Mouse (Mus musculus) spleen, adult 12 weeks (tissue): ENCODE results near the gene Slc10a3.
"Not testable (repeated sequence)": the region's sequence is repeated elsewhere in the genome, so short reads cannot be mapped to it uniquely, and the experiment has no call there.

ENCODE experiments used
- DNase-seq: peaks from one replicate; pipeline ENCODE4 v3.0.0; 2022; ENCODE audit warnings: low spot score

Gene Slc10a3

DNA sequence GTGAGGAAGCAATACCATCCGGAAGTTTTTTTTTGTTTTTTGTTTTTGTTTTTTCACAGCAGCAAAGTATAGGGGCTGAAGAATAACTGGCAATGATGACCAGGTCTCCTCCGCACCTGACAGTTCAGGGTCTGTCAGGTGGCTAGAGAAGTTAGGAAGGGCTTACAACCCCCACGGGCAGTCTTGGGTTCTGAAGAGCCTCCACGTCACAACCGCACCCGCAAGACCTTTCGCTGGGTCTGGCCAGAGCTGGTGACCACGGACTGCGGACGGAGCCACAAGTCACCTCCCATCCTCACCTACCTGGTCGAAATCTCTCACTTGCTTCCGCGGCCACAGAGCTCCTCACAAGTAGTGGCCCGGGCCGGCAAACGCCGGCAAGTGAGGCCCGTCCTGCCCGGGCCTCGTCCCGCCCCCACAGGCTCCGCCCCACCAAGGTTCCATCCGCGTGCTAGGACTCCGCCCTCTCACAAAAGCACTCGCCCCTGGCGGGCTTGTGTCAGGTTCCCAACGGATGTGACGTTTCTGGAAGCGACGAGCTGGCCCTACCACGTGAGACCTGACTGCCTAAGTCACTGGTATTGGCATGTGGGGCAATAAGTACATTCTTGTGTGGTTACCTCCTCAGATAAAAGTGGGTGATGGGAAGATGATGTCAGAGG lies at the start of gene Slc10a3, which contains the start of gene Ubl4a:
Slc10a3 (minus strand) TSS at position 462 of the 662 bp plus-strand sequence.
Ubl4a (minus strand) TSS at position 331 of the 662 bp plus-strand sequence.
- DNase-seq: peak; percentile 78

DNA sequence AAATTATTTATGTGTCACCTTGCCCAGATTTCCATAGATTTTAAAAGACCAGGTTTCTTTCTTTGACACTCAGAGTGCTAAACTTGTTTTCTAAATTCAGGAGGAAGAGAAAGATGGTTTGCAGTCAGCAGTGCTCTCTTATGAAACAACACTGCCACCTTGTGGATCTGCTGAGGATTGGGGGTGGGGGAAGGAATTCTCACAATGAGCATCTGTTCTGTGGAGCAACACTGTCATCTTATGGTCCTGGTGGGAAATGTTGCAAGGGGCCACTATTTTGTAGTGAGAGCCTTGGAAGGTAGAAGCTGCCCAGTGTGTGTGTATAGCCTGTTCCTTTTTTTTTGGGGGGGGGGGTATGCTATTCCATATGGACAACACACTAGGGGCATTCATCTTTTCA lies 40.2 kb upstream of the Slc10a3 start:
- DNase-seq: peak; percentile 34

DNA sequence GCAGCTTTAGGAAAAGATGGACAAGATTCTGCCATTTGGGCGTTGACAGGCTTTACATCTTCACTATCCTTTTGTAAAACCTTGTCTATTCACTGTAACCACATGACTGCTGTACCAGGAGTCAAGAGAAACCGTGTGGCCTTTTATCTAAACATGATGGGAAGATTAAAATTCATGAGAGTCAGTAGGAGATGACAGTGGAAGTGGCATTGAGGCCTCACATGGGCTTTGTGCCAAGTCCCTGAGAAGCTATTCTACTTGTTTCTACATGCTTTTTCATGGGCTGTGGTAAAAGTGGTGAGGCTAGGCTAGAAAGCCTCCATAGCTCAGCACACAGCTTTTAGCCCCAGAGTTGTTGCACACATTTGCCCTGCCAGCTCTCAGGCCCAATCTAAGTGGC lies 35.2 kb upstream of the Slc10a3 start:
- DNase-seq: no peak

DNA sequence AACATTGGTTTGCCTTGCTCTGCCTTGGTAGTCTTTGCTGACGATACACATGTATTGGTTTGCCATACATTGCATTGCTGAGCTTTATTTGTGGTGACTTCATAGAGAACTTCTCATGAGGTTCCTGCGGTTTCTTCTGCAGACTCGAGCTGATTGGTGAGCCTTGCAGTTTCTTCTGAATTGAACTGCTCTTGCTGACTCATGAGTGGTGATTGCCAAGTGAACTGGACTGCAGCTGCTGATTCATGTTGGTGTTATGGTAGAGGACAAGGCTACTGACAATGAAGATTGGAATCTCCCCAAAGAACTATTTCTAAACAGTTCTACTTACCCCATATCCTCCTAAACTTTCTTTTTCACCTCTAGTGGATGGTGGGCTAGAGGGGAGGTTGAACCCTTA lies 27.0 kb upstream of the Slc10a3 start:
- no peak for DNase-seq

DNA sequence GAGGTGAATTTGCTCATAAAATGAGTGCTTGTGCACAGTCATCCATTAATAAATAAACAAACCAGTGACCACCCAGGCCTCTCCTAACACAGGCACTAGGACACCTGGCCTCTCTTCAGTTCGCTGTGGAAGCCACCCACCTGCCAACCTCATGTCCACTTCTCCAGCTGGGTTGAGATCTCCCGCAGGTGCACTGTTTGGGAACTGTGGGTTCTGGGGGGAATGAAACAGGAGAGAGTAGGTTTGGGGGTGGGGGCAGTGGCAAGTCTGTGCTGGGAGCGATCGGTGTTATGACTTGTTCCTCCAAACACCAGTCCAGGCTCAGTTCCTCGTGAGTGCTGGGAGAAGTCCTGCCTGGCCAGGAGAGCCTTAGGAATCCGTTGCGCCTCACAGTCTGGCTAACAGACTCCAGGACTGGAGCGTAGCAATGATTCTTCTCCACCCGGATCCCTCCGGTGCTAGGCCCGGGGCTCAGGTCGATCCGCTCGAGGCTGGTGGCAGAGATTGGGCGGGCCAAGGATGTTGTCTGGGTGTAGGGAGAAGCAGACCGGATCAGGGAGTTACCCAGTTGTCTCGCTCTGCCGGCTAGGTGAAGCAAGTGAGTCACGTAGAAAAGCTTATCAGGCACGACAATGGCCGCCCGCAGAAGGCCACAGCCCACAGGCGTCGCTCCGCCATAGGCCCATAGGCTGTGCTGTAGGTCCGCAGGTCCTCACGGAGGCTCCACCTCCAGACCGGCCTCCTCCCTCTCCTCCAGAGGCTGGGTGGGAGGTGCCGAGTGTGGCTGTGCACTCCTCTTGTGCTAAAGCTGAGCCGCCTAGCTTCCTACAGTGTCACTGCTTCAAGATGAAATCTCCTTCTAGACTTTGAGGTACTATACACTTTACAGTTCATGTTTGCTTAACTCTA lies 19.6 kb upstream of the Slc10a3 start, which contains the start of the genes Fam3a and Ikbkg:
Fam3a (minus strand) TSS at position 738 of the 909 bp plus-strand sequence.
Ikbkg (plus strand) TSS at position 756 of the 909 bp plus-strand sequence.
- peak; percentile 73 for DNase-seq

DNA sequence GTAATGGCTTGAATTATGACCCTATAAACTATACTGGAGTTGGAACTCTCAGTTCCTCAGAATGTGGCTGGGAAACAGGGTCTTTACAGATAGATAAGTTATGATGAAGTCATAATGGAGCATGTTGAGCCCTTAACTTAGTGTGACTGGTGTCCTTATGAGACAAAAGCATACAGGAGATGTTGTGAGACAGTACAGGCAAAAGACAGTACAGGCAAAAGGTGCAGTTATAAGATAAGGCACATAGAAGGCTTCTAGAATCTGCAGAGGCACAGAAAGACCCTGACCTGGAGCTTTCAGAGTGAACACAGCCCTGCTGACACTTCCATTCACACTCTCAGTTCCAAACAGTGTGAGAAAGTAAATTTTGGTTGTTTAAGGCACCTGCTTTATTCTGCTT lies 15.0 kb upstream of the Slc10a3 start:
- no peak for DNase-seq

DNA sequence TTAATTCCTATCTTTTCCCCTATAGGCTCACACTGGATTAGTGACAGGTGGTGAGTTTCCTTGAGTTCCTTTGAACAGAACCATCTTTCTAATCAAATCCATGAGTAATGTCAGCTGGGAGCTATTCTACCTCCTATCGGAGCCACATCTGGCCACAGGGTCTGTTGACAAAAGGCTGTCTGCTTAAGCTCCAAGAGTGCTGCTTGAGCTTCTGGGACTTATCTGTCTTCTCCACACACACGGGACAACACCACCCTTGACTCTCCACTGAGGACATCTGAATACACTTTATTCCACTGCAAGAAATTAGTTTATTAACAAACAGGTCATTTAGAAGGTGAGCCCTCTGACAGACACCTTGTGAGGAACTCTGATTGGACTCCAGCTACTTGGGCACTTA lies 11.3 kb upstream of the Slc10a3 start:
- no peak for DNase-seq

DNA sequence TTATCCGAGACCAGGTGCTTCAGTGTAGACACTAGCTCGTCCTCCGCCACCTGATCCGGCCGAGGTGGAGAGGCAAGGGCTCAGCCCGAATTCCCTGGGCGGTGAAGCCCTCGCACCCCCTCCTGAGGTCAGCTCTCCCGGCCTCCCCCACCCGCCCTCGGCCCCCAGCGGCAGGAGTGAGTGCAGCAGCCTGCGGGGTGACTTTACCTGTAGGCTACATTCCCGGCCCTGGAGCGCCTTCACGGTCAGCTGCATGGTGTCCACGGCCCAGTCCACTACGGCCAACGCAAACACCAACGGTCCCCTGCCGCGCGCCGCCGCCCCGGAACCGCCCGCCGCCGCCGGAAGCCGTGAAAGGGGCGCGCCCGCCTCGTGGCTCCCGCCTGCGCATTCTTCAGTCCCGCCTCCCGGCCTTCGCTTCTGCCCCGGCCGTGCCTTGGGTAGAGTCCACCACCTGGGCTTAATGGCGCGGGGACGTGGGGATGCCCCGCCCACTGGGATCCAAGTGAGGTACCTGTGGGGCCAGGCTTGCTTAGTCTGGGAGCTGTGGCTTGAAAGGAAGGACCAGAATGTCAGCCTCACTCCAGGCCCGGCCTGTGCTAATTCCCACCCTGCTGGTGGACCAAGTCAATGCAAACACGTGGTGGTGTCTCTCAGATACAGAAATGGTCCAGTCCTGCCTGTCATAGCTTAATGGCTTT lies 4.8 kb downstream of the Slc10a3 start:
- peak; percentile 59 for DNase-seq

DNA sequence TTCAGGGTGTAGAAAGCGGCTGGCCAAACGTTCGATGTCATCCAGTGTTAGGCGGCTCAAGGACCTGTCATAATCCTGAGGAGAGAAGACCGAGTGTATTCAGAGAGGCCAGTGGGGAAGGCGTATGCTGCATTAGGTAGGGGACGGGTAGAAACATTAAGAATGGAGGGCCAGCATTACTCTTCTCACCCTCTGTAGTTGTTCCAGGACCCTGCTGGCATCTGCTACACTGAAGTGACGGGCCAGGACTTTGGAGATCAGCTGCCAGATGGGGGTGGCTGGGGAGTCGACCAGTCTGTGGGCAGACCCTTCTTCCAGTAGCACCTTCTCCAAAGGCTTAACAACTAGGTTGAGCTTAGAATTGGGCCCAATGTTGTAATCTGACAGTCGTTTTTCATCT lies 5.6 kb downstream of the Slc10a3 start:
- no peak for DNase-seq

DNA sequence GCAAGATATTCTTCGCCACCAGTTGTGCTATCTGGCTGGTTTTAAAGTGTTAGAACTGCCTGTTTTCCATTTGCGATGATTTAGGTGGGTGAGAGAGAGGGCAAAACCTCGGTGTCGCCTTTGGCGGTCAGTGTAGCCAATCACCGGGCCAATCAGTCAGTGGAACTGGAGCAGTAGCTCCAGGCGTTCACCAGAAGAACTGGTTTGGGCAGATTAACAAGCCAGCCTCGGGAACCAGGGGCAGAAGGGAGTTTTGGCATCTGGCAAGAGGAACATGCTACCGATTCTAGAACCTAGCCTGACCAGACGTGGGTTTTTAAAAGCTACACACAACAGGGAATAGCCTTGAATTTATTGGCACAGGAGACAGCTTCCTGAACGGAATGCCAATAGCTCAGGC lies 14.0 kb downstream of the Slc10a3 start:
- DNase-seq: no peak

DNA sequence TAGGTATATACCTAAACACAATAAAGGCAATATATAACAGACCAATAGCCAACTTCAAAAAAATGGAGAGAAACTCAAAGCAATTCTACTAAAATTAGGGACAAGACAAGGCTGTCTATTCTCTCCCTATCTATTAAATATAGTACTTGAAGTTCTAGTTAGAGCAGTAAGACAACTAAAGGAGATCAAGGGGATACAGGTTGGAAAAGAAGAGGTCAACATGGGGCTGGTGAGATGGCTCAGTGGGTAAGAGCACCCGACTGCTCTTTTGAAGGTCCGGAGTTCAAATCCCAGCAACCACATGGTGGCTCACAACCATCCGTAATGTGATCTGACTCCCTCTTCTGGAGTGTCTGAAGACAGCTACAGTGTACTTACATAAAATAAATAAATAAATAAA lies 16.1 kb downstream of the Slc10a3 start:
- DNase-seq: not testable (repeated sequence)

DNA sequence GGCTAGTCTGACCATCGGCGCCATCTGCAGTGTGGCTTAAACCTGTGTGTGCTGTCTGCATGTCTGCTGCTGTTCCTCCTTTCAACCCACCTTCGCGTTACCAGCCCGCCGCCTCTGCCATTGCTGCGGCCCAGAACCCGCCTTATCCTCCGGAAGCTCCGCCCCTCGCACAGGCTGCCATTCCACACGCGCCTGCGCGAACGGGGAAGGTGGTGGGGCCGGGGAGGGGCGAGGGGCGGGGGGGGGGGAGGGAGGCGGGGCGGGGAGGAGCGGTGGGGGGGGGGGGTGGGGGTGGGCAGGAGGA lies 19.7 kb downstream of the Slc10a3 start, which contains the start of gene Lage3:
Lage3 (minus strand) TSS at position 152 of the 304 bp plus-strand sequence.
- peak; percentile 42 for DNase-seq

DNA sequence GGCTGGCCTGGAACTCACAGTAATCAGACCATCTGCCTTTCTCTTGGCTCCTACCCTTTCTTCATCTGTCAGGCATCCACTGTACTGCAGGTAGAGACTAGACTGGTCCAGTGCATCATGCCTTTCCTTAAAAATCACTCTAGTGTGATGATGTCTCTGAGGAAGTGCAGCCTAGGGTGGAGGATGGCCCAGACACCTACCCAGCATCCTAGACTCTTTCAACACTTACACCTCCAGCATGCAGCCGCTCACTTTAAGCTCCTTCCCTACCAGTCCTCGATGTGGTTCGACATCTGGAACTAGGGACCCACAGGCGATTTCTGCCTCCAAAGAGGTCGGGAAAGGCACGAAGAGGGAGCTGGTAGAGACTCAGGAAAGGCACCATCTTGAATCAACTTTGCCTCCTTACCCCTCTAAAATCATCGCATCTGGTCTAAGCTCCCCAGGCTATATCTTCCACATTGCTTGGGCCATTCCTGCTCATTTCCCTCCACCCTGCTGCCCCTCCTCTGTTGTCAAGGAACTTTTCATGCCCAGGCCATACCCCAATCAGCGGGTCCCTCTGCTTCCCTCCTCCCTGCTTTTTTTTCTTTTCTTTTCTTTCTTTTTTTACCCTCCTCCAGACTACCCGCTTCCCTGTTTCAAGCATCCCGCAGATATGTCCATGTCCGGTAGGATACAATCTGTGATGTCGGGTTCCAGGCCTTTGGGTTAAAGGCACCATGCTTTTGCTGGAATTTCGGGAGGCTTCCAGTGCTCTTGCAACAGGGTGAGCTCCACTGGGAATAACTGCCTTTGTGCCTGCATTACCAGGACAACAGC lies 20.3 kb downstream of the Slc10a3 start:
- no peak for DNase-seq

DNA sequence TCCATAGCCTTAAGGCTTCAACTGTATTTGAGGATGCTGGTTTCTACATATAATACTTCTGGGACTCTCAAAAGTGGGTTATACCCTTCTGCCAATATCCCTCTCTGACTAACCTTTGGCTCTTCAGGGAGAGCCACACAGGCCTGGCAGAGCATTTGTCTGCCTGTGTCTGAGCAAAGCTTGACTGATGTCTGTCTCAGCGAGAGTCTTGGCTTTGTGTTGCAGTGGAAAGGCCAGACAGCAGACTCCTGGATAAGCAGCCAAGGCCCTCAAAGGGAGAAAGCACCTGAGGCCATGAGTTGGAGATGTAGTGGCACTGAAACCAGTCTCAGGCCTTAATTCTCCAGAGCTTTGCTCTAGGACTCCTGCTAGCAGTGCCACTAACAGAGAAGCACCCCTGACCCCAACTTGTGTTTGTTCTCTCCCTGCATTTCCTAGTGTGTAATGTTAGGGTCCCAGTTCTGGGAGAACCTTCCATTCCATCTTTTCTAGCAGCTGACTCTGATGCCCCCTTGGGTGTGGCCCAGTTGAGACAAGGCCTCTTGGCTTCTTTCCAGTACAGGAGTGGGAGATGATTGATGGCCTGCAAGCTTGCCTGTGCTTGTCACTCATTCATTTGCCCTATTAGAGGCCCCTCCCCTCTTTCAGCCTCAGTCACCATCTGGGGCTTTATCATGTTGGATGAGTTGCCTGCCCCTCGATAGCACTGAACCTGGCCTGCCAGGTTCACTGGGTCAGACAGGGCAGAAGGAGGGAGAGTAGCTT lies 42.8 kb downstream of the Slc10a3 start:
- DNase-seq: no peak

DNA sequence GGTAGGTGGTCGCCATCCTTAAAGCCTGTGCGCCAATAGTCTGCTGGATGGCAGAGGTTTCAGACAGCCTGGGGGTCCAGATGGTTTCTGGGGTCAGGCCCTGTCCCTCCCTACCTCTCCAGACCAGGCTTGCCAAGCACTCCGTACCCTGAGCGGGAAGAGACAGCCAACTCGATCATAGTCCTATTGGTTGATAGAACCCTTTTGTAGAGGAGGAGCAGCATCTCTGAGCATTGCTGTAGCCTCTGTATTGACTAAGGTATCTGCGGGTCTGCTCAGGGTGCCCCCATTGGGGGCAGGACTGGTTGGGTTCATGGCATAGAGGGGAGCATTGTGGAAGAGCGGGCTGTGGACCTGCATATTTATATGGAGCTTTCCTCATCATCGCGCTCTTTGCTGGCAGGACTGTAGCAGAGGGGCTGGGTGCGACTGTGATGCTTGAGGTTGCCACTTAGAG lies 43.9 kb downstream of the Slc10a3 start:
- DNase-seq: no peak

DNA sequence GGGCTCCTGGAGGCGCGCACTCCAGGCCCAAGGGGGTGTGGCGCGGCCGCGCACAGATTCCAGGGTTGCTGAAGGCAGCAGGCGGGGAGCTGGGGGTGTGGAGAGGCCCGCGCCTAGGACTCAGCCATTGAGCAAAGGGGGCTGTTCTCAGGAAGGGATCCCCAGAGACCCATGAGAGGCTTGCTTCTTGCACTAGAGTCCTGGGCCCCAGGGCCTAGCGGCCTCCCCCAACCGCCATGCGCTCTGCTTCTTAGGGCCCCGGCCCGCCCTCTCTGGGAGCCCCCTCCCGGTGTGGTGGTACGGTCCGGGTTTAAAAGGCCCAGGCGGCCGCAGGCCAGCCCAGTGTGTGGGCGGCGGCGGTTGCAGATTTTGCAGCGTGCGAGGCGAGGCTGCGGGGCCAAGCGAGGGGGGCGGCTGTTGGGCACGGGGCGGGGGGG lies 44.4 kb downstream of the Slc10a3 start, which contains the start of gene Plxna3:
Plxna3 (plus strand) TSS at position 342 of the 437 bp plus-strand sequence.
- DNase-seq: peak; percentile 38
